Mouse (Mus musculus): ENCODE results near the gene Cps1. TPM values are rescaled to one million over a fixed set of nuclear protein-coding genes. Genes with fewer than 3 reads are reported as not detected.

Gene Cps1
- polyA plus RNA-seq, 1 experiment from 2014 or later = 367 TPM

GRCm38 (mm10) chr1:67276270-67276669 lies 153.4 kb downstream of the Cps1 start:
- no peak overlapping the region for H3K27ac ChIP-seq (ENCODE audit: low read length)
- no peaks in the 10 kb centered on the region for H3K9me3 ChIP-seq (ENCODE audit: control insufficient read depth, low read length)
- no peak overlapping the region for H3K4me2 ChIP-seq (ENCODE audit: low read depth, low read length)
- WGBS = 82% methylated on average over 1 of the region's 1 CpGs
- no peak overlapping the region for H3K4me3 ChIP-seq (ENCODE audit: low read length)
- no peak for ATAC-seq
- H3K27me3 ChIP-seq (replicated peaks; ENCODE audit: control insufficient read depth, insufficient read depth, low read length) = no peaks in the 10 kb centered on the region
- no peaks in the 10 kb centered on the region for H3K4me1 ChIP-seq (ENCODE audit: control insufficient read depth, insufficient read depth, low read length)
- no peaks in the 10 kb centered on the region for H3K36me3 ChIP-seq (ENCODE audit: control insufficient read depth, insufficient read depth, low read length)
- no peak overlapping the region for H3K9ac ChIP-seq (ENCODE audit: low read depth, low read length)

Other genes starting within 250 kb of the Cps1 start
- 12.7 TPM in 2 replicates for gene Myl1, start 177.6 kb upstream of the Cps1 start, polyA plus RNA-seq (2015; fragmentation: Nextera tagmentation; extraction: Ambion mirVana)
- 56.5 and 59.8 TPM in 2 replicates for gene Lancl1, start 84.2 kb upstream of the Cps1 start, polyA plus RNA-seq (2015; fragmentation: Nextera tagmentation; extraction: Ambion mirVana)

Data from intestine, embryonic 16.5 days (tissue).